Comparison of ENCODE assay signal across 26 mouse cellular contexts in the genomic region with DNA sequence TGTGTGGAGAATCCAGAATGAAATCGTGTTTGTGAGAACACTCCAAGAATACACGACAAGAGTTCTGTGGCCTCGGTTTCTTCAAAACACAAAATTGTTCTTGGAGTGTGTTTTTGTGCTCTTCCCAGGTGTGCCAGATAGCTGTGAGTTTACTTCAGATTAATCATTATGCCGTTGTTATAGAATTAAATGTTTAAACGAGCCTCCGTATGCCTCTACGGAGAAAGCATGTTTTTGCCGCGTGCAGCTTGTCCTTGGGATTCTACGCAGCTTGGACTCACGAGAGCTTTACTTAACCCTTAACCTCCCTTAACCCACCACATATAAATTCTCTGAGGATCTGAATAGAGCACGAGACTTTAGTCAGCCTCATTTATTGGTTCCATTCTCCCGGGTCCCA.
DNase-seq lines count a peak whose midpoint lies in the region; ATAC-seq lines count a peak whose summit lies in the region.
"Had no signal": no experiment of that assay in that cellular context is flagged by ENCODE, and none has a peak within 500 bp of the region (broad histone marks: within the 10 kb centered on the region; RNA-seq: fewer than 3 reads in every experiment).

No protein-coding gene starts in this region.

- no peak for ATAC-seq in midbrain, embryonic 11.5 days (ENCODE audit: low FRiP score)
- no peak for ATAC-seq in neural tube, embryonic 15.5 days (ENCODE audit: low FRiP score)
- no peak for ATAC-seq in heart, embryonic 12.5 days (ENCODE audit: insufficient number of reproducible peaks, low FRiP score)
- ATAC-seq: forebrain, embryonic 15.5 days; inflammation-experienced regulatory T-cells, adult 6 months; midbrain, embryonic 15.5 days had no signal

- no peak overlapping the region for H3K27ac ChIP-seq in midbrain, embryonic 11.5 days (ENCODE audit: low read depth, low read length)
- H3K27ac ChIP-seq in midbrain, embryonic 10.5 days (replicated peaks): no peak overlapping the region
- no peak overlapping the region for H3K27ac ChIP-seq in neural tube, embryonic 15.5 days (replicated peaks)
- H3K27ac ChIP-seq in heart, embryonic 12.5 days (ENCODE audit: poor library complexity, severe bottlenecking): no peak overlapping the region
- H3K27ac ChIP-seq: embryonic facial prominence, embryonic 12.5 days; forebrain, embryonic 15.5 days; heart, embryonic 15.5 days; hindbrain, embryonic 13.5 days; kidney, postnatal 0 days; limb, embryonic 15.5 days; liver, embryonic 15.5 days; lung, embryonic 15.5 days; midbrain, embryonic 15.5 days; stomach, embryonic 15.5 days had no signal

- H3K4me1 ChIP-seq in midbrain, embryonic 11.5 days (ENCODE audit: control insufficient read depth, insufficient read depth, low read length): no peaks in the 10 kb centered on the region
- peaks cover 5% of the 10 kb centered on the region for H3K4me1 ChIP-seq in midbrain, embryonic 10.5 days
- 0 out of 2 replicates have a peak, but pooled peaks cover 7% of the 10 kb centered on the region for H3K4me1 ChIP-seq in neural tube, embryonic 15.5 days
- no peaks in the 10 kb centered on the region for H3K4me1 ChIP-seq in heart, embryonic 12.5 days (replicated peaks)
- H3K4me1 ChIP-seq: embryonic facial prominence, embryonic 12.5 days; forebrain, embryonic 15.5 days; heart, embryonic 15.5 days; hindbrain, embryonic 13.5 days; limb, embryonic 15.5 days; liver, embryonic 15.5 days; lung, embryonic 15.5 days; midbrain, embryonic 15.5 days; stomach, embryonic 15.5 days had no signal

- H3K27me3 ChIP-seq in midbrain, embryonic 11.5 days (ENCODE audit: control insufficient read depth, insufficient read depth, low read length): no peaks in the 10 kb centered on the region; the same call in 1 of the 2 replicates
- peaks cover 16% of the 10 kb centered on the region for H3K27me3 ChIP-seq in midbrain, embryonic 10.5 days (ENCODE audit: low read depth, poor library complexity, severe bottlenecking)
- peaks cover 30% of the 10 kb centered on the region for H3K27me3 ChIP-seq in neural tube, embryonic 15.5 days (replicated peaks)
- no peaks in the 10 kb centered on the region for H3K27me3 ChIP-seq in heart, embryonic 12.5 days (replicated peaks)
- H3K27me3 ChIP-seq: embryonic facial prominence, embryonic 12.5 days; forebrain, embryonic 15.5 days; heart, embryonic 15.5 days; limb, embryonic 15.5 days; liver, embryonic 15.5 days; lung, embryonic 15.5 days; midbrain, embryonic 15.5 days; stomach, embryonic 15.5 days had no signal

- WGBS in midbrain, embryonic 11.5 days: 64% methylated on average over 13 of the region's 13 CpGs
- 70% methylated on average over 13 of the region's 13 CpGs for WGBS in midbrain, embryonic 10.5 days
- 19% methylated on average over 13 of the region's 13 CpGs for WGBS in neural tube, embryonic 15.5 days
- 80% methylated on average over 13 of the region's 13 CpGs for WGBS in heart, embryonic 12.5 days

- DNase-seq in embryo, embryonic 10.5 days (ENCODE audit: low spot score): peak; percentile 38
- DNase-seq in embryo, embryonic 10 days (ENCODE audit: low spot score): no peak
- peak; percentile 72 for DNase-seq in midbrain, embryonic 11.5 days (ENCODE audit: low spot score, missing footprints)
- no peak for DNase-seq in midbrain, embryonic 10.5 days (ENCODE audit: low spot score)
- DNase-seq in adrenal gland, postnatal 14 days: peak; percentile 51
- DNase-seq: cerebellum, adult 9-10 months; gastrocnemius, postnatal 14 days; heart, adult 18-20 months; heart, postnatal 36 days; kidney, adult 2 months; left cerebral cortex, postnatal 4 days; thymus, adult 2 months; thymus, postnatal 4 days had no signal

- no peak overlapping the region for H3K4me3 ChIP-seq in midbrain, embryonic 11.5 days (ENCODE audit: low read depth, low read length)
- no peak overlapping the region for H3K4me3 ChIP-seq in midbrain, embryonic 10.5 days
- H3K4me3 ChIP-seq in neural tube, embryonic 15.5 days (replicated peaks): no peak overlapping the region
- no peak overlapping the region for H3K4me3 ChIP-seq in heart, embryonic 12.5 days
- H3K4me3 ChIP-seq: embryonic facial prominence, embryonic 12.5 days; forebrain, embryonic 15.5 days; heart, embryonic 15.5 days; hindbrain, embryonic 13.5 days; limb, embryonic 15.5 days; liver, embryonic 15.5 days; lung, embryonic 15.5 days; midbrain, embryonic 15.5 days; stomach, embryonic 15.5 days had no signal

- no peak overlapping the region for H3K9ac ChIP-seq in midbrain, embryonic 11.5 days (ENCODE audit: low read length)
- no peak overlapping the region for H3K9ac ChIP-seq in neural tube, embryonic 15.5 days (replicated peaks)
- no peak overlapping the region for H3K9ac ChIP-seq in heart, embryonic 12.5 days
- H3K9ac ChIP-seq: embryonic facial prominence, embryonic 12.5 days; forebrain, embryonic 15.5 days; heart, embryonic 15.5 days; hindbrain, embryonic 13.5 days; limb, embryonic 15.5 days; liver, embryonic 15.5 days; lung, embryonic 15.5 days; midbrain, embryonic 15.5 days; stomach, embryonic 15.5 days had no signal

- H3K36me3 ChIP-seq in midbrain, embryonic 11.5 days (ENCODE audit: control insufficient read depth, insufficient read depth, low read length): no peaks in the 10 kb centered on the region
- no peaks in the 10 kb centered on the region for H3K36me3 ChIP-seq in midbrain, embryonic 10.5 days
- no peaks in the 10 kb centered on the region for H3K36me3 ChIP-seq in neural tube, embryonic 15.5 days
- H3K36me3 ChIP-seq in heart, embryonic 12.5 days: no peaks in the 10 kb centered on the region
- H3K36me3 ChIP-seq: embryonic facial prominence, embryonic 12.5 days; forebrain, embryonic 15.5 days; heart, embryonic 15.5 days; hindbrain, embryonic 13.5 days; limb, embryonic 15.5 days; liver, embryonic 15.5 days; lung, embryonic 15.5 days; midbrain, embryonic 15.5 days; stomach, embryonic 15.5 days had no signal

- H3K9me3 ChIP-seq in midbrain, embryonic 11.5 days (ENCODE audit: control insufficient read depth, low read length): no peaks in the 10 kb centered on the region
- no peaks in the 10 kb centered on the region for H3K9me3 ChIP-seq in midbrain, embryonic 10.5 days (replicated peaks)
- H3K9me3 ChIP-seq in neural tube, embryonic 15.5 days (replicated peaks): no peaks in the 10 kb centered on the region
- H3K9me3 ChIP-seq in heart, embryonic 12.5 days (replicated peaks): peaks cover 6% of the 10 kb centered on the region; the same call in 1 of the 2 replicates
- H3K9me3 ChIP-seq: embryonic facial prominence, embryonic 12.5 days; forebrain, embryonic 15.5 days; heart, embryonic 15.5 days; hindbrain, embryonic 13.5 days; limb, embryonic 15.5 days; liver, embryonic 15.5 days; lung, embryonic 15.5 days; midbrain, embryonic 15.5 days; stomach, embryonic 15.5 days had no signal

- no peak overlapping the region for H3K4me2 ChIP-seq in midbrain, embryonic 11.5 days
- H3K4me2 ChIP-seq in neural tube, embryonic 15.5 days: peak overlapping the region; percentile 29
- H3K4me2 ChIP-seq in heart, embryonic 12.5 days: no peak overlapping the region
- H3K4me2 ChIP-seq: embryonic facial prominence, embryonic 12.5 days; forebrain, embryonic 15.5 days; heart, embryonic 15.5 days; hindbrain, embryonic 13.5 days; limb, embryonic 15.5 days; liver, embryonic 15.5 days; lung, embryonic 15.5 days; midbrain, embryonic 15.5 days; stomach, embryonic 15.5 days had no signal

Comparison
In these comparisons a context has a peak if more than half of its experiments do, and no peak if none do; other contexts are left out.
1. DNase-seq: peak in embryo, embryonic 10.5 days (single experiment), midbrain, embryonic 11.5 days (single experiment) and adrenal gland, postnatal 14 days (single experiment); none in embryo, embryonic 10 days (single experiment) and midbrain, embryonic 10.5 days (single experiment).